Mouse (Mus musculus) left cerebral cortex, adult 9 months (tissue): Measurements from ENCODE around the gene Foxc1.

Experiments used
- DNase-seq, 2 experiments: peaks; one replicate each; pipeline ENCODE4 v3.0.0; 2022; ENCODE audit warnings: low spot score in 2 of 2

Gene Foxc1

GRCm38 (mm10) chr13:31835802-31836201 is 29.4 kb downstream of the Foxc1 start:
- no peak for DNase-seq

GRCm38 (mm10) chr13:31849258-31849971 is 43.0 kb downstream of the Foxc1 start:
- no peak for DNase-seq

GRCm38 (mm10) chr13:31853564-31853963 is 47.1 kb downstream of the Foxc1 start:
- DNase-seq = no peak

DNA sequence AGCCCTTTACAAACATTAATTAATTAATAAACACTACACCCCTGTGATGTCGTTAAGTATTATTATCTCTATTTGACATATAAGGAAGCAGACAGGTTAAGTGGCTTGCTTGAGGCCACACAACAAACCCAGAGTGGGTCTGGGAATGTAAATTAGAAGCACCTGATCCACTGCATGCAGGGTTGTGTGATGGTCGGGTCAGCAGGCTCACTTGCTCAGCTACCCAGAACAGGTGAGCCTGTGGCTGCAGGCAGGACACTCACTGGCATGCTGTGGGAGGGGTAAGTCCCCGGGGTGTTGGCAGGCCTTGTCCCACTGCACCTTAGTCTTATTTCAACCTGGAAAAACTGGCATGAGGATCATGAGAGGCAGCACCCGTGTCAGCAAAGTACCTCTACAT is 47.6 kb downstream of the Foxc1 start:
- no peak for DNase-seq

DNA sequence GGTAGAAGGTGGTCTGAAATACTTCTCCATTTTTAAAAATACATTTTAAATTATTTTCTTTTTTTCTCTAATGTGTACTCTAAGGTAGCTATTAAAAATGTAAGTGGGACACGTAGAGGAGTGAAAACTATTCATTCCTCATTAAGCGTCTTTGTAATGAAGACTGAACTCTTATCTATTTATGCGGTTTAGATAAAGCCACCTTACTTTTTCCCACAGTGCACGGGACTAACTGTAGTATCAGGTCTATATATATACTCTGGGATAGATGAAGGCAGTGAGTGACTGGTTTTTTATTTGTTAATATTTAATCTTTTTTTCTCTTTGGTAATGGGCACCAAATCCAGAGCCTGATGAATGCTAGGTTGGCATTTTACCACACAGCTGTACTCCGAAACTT is 53.8 kb downstream of the Foxc1 start:
- DNase-seq = no peak
